ENCODE assay signal across 8 mouse cellular contexts in genomic region chr6:67113686-67114278, GRCm38 (mm10).
A peak's percentile ranks its signal among the peaks of the same experiment; 100 is the strongest.
DNase-seq lines count a peak whose midpoint lies in the region; ATAC-seq and TF ChIP-seq lines count a peak whose summit lies in the region.

No protein-coding gene starts in this region.

- TF ChIP-seq CTCF in brain, embryonic 14.5 days (IDR thresholded peaks at IDR 0.05; ENCODE audit: borderline replicate concordance, extremely low read depth, insufficient read depth, insufficient read length) = no peak
- TF ChIP-seq CTCF in lung, embryonic 14.5 days (IDR thresholded peaks at IDR 0.05; ENCODE audit: low read depth) = no peak

- peak overlapping the region; percentile 67; the same call in 1 of the 2 replicates for H3K27ac ChIP-seq in forebrain, embryonic 10.5 days
- no peak overlapping the region for H3K27ac ChIP-seq in lung, embryonic 14.5 days (ENCODE audit: low read depth)

- H3K27me3 ChIP-seq in forebrain, embryonic 10.5 days (ENCODE audit: poor library complexity, severe bottlenecking) = peaks cover 38% of the 10 kb centered on the region
- no peaks in the 10 kb centered on the region for H3K27me3 ChIP-seq in lung, embryonic 14.5 days (ENCODE audit: insufficient read depth, low read length)
- no peaks in the 10 kb centered on the region for H3K27me3 ChIP-seq in splenic B cell, adult 2 months (ENCODE audit: control insufficient read depth, insufficient read depth, low read length, poor library complexity, severe bottlenecking)

- no peaks in the 10 kb centered on the region for H3K9me3 ChIP-seq in forebrain, embryonic 10.5 days
- H3K9me3 ChIP-seq in lung, embryonic 14.5 days (ENCODE audit: low read depth, low read length) = no peaks in the 10 kb centered on the region

- peak; percentile 66 for ATAC-seq in lung, embryonic 14.5 days (ENCODE audit: insufficient read depth)

- H3K4me2 ChIP-seq in lung, embryonic 14.5 days = peak overlapping the region; percentile 51

- peaks cover 18% of the 10 kb centered on the region for H3K4me1 ChIP-seq in forebrain, embryonic 10.5 days
- no peaks in the 10 kb centered on the region for H3K4me1 ChIP-seq in lung, embryonic 14.5 days (ENCODE audit: insufficient read depth)

- H3K9ac ChIP-seq in lung, embryonic 14.5 days = no peak overlapping the region

- TF ChIP-seq POLR2A in brain, embryonic 14.5 days (IDR thresholded peaks at IDR 0.05; ENCODE audit: borderline replicate concordance, extremely low read depth, insufficient read depth, insufficient read length, poor library complexity, severe bottlenecking) = no peak

- no peaks in the 10 kb centered on the region for H3K36me3 ChIP-seq in forebrain, embryonic 10.5 days (replicated peaks)
- H3K36me3 ChIP-seq in lung, embryonic 14.5 days (ENCODE audit: insufficient read depth) = no peaks in the 10 kb centered on the region
- H3K36me3 ChIP-seq in splenic B cell, adult 2 months (ENCODE audit: control insufficient read depth, insufficient read depth, low read length, poor library complexity, severe bottlenecking) = no peaks in the 10 kb centered on the region

- peak; percentile 53 for DNase-seq in brain, embryonic 14.5 days (ENCODE audit: low read depth)
- DNase-seq in forebrain, embryonic 10.5 days (ENCODE audit: extremely low spot score, low spot score) = peak; percentile 25
- DNase-seq in kidney, adult 9 months = peak; percentile 83
- DNase-seq in lung, embryonic 14.5 days = peak; percentile 37
- peak; percentile 15 for DNase-seq in splenic B cell, adult 2 months (ENCODE audit: low read depth, low spot score)
- DNase-seq in adrenal gland, postnatal 4 days (ENCODE audit: low spot score in 2 of 2) = no peak
- no peak for DNase-seq in adrenal gland, postnatal 25 days
- DNase-seq in frontal cortex, adult 2 months (ENCODE audit: extremely low spot score in 1 of 2, low spot score in 1 of 2) = no peak

- 8% methylated on average over 26 of the region's 26 CpGs for WGBS in forebrain, embryonic 10.5 days
- WGBS in lung, embryonic 14.5 days = 9% methylated on average over 26 of the region's 26 CpGs

- H3K4me3 ChIP-seq in forebrain, embryonic 10.5 days = peak overlapping the region; percentile 46
- peak overlapping the region; percentile 14; the same call in 1 of the 2 replicates for H3K4me3 ChIP-seq in lung, embryonic 14.5 days (ENCODE audit: low read depth, low read length)

Comparison
In these comparisons a context has a peak if more than half of its experiments do, and no peak if none do; other contexts are left out.
1. DNase-seq: peak in brain, embryonic 14.5 days (single experiment), forebrain, embryonic 10.5 days (single experiment), kidney, adult 9 months (single experiment), lung, embryonic 14.5 days (single experiment) and splenic B cell, adult 2 months (single experiment); none in adrenal gland, postnatal 4 days (0 of 2), adrenal gland, postnatal 25 days (single experiment) and frontal cortex, adult 2 months (0 of 2).